Mouse (Mus musculus) ES-E14 (cell line): ENCODE measurements around the gene Tuba4a.

Experiments
- ZC3H11A ChIP-seq: IDR thresholded peaks from 2 replicates; pipeline ENCODE4 v1.6.1; 2012; ENCODE audit warnings: low read depth, mild to moderate bottlenecking, inconsistent platforms, low read length, borderline replicate concordance
- ZNF384 ChIP-seq: IDR thresholded peaks from 2 replicates; pipeline ENCODE4 v1.6.1; 2012; ENCODE audit warnings: low read depth, low read length, inconsistent platforms

DNA sequence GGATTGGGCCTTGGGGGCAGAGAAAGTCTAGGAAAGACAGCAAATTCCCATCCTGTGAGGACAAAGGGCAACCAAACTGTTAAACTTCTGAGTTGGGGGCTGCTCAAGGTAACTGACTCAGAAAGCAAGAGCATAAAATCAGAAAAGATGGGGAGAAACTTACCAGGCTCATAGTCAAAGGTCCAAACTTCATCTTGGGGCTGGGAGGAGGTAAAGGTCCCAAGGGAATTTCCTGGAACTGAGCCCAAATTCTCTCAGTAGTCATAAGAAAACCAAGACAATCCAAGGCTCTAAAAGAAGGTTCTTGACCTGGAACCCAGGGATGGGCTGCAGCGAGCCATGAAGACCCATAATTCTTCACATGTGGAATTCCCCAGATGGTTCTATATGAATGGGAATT is 18.4 kb downstream of the Tuba4a start:
- TF ChIP-seq ZC3H11A: no peak
- no peak for TF ChIP-seq ZNF384
